Mouse (Mus musculus): ENCODE measurements around the gene Slc39a13.
A peak's percentile ranks its signal among the peaks of the same experiment; 100 is the strongest.
"Not testable (repeated sequence)": the region's sequence is repeated elsewhere in the genome, so short reads cannot be mapped to it uniquely, and the experiment has no call there.

The Slc39a13 gene

DNA sequence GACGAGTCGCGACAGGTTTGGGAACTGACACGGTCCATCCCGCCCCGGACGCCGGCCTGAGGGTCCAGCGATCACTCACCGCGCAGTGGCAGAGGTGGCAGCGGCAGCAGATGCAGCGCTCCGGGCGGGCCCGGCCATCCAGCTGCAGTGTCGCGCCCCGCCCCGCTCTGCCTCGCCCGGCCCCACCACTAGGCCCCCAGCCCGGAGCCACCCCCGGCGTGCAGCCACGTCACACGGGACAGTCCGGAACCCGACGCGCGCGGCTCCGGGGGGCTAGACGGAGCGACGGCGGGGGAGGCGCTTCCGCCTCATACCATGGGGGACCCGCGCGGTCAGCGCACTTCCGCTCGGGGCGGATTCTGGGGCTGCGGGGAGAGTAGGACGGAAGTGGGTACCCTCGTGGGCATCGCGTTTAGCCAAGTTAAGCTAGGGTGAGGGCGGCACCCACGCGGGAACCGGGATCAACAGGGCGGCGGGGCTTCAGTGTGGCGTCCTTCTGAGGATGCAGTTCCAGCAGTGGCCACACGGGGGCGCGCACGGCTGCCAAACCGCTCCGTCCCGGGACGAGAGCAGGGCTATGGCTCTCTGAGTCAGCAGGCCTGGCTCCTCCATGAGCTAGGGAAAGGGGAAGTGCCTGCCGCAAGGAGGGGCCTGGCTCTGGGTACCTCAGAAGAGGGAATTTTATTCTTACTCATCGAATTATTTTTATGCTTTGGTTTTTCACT is at the start of gene Slc39a13:
TSS of gene Slc39a13 (minus strand) at position 342 of the 725 bp plus-strand sequence.
- DNase-seq (ENCODE audit: low spot score): peak; percentile 95

DNA sequence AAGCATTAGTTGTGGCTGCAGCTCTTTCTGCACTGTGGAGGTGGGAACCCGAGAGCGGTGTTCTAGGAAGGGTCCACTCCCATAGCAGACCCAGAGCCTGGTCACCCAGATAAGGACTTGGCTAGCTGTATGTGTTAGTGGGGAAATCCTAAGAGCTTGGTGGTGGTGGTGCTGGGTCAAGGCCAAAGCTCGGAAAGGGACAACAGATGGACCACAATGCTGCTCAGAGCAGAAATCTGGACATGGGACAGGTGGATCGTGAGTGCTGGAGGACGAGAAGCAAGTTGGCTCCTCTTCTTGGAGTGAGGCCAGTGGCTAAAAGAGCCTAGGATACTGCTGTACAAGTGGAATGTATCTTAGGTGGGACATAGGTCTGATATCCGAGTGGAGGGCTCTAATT is 49.3 kb upstream of the Slc39a13 start:
- DNase-seq (ENCODE audit: low spot score): no peak

DNA sequence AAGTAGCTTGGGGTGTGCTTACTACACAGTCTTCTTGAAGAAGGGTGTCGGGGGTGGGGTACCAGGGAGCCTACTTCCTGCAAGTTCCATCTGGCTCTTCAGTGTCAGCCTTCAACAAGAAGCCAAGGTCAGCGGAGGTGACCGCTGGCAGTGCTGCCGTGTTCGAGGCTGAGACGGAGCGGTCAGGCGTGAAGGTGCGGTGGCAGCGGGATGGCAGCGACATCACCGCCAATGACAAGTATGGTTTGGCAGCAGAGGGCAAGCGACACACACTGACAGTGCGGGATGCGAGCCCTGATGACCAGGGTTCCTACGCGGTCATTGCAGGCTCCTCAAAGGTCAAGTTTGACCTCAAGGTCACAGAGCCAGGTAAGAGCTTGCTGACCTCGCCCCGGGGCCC is 48.8 kb upstream of the Slc39a13 start:
- no peak for DNase-seq (ENCODE audit: low spot score)

DNA sequence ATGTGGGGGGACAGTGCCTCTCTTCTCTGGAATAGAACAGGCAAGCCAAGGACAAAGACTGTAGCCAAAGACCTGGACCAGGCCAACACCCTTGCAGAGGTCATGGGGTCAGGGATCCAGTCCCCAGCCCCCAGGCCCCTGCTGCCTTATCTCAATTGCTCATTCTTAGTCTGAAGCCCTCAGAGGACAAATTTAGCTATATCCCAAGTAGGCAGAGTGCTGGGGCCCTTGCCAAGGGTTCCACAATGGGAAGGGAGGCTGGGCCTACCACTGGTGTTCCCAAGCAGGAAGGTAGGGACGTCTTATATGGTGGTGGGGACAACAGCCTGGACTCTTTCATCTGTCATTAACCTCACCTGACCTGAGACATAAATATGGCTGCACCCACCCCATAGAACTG is 48.4 kb upstream of the Slc39a13 start:
- no peak for DNase-seq (ENCODE audit: low spot score)

DNA sequence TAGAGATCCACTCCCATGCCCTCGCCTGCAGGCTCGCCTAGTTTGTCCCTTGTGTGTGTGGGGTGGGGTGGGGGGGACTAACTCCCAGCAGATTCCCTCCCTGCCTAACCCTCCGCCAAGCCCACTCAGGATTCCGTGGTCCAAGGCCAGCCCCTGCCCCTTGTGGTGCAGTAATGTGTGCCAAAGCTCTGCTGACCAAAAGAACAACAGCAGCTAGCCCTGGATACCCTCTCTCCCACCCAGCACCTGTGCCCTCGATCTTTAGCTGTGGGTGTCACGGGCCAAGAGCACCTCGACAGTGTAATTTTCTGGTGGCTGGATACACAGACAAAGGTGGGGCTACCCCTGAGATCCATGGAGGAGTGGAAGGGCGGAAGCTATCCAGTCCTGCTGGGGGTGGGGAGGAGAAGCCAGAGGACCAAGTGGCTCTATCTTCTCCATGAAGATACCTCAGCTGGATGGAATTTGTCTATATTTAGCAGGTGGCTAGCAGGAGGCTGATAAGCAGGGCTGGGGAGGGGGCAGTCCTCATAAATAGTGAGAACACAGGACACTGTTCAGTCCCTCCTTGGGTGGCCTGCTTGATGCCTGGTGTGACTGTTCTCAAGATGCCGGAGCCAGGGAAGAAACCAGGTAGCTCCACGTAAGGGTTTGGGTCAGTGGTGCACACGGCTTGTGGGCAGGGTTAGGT is 47.5 kb upstream of the Slc39a13 start, which contains the start of gene Mybpc3:
TSS of gene Mybpc3 (plus strand) at position 560 of the 691 bp plus-strand sequence.
- no peak for DNase-seq (ENCODE audit: low spot score)

DNA sequence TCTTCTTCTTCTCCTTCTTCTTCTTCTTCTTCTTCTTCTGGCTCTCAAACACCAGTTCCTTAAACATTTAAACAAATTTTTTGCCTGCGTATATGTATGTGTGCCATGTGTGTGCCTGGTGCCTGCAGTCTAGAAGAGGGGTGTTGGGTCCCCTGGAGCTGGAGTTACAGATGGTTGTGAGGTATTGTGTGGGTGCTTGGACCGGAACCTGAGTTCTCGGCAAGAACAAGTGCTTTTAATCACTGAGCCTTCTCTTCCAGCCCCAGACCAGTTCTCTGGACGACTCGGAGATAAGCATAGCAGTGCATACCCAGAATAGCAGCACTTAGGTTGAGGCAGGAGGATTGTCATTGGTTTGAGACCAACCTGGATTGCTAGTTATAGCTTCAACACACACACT is 46.6 kb upstream of the Slc39a13 start:
- no peak for DNase-seq (ENCODE audit: low spot score)

DNA sequence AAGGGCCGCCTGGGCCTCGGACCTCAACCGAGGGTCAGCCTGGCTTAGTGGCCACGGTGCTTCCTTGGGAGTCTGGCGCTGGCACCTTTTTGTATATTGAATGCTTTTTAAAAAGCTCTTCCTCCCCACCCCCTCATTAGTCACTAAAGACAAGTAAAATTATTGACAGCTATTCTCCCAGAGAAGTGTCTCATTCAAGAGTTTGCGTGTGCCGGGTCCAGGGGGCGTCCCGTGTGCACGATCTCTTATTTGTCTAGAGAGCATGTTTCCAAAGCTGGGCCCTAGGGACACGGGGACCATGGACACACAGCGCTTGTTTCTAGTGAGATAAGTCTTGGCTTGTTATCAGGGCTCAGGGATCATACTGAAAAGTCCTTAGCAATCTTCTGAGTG is 45.4 kb upstream of the Slc39a13 start:
- DNase-seq (ENCODE audit: low spot score): no peak

DNA sequence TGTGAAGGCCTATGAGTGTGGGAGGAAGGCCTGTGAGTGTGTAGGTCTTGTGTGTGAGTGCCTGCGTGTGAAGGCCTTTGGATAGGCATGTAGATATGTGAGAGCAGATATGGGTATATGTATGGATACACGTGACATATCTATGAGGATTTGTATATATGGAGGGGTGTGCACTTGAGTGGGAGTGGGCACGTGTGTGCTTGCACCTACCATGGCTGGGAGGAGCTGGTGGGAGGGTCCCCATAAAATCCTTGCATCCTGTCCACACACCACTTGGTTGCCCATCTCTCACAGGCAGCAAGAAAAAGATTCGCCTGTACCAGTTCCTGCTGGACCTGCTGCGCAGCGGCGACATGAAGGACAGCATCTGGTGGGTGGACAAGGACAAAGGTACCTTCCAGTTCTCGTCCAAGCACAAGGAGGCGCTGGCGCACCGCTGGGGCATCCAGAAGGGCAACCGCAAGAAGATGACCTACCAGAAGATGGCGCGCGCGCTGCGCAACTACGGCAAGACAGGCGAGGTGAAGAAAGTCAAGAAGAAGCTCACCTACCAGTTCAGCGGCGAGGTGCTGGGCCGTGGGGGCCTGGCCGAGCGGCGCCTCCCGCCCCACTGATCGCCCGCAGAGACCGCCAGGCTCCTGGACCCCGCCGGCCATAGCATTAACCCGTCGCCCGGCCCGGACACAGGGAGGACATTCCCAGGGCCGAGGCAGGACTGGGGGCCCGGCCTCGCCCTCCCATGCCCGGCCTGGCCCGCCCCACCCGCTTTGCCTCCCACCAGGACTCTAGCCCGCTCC is 44.8 kb upstream of the Slc39a13 start:
- peak; percentile 98 for DNase-seq (ENCODE audit: low spot score)

DNA sequence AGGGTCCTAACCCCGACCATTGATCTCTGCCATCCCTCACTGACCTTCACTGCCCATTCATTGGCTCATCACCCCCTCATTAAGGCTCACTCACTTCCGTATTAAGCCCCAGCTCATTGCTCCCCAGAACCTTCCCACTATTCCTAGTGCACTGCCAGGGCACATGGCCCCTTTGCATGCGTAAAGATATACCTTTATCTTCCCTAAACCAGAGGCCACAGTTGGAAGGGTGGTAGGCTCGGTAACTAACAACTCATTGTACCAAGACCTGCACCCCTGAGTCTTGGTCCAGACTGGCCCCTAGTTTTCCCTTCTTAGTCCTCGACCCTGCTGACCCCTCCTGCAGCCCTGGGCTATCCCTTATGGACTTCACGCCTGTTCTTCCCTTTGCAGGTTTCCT is 43.6 kb upstream of the Slc39a13 start:
- no peak for DNase-seq (ENCODE audit: low spot score)

DNA sequence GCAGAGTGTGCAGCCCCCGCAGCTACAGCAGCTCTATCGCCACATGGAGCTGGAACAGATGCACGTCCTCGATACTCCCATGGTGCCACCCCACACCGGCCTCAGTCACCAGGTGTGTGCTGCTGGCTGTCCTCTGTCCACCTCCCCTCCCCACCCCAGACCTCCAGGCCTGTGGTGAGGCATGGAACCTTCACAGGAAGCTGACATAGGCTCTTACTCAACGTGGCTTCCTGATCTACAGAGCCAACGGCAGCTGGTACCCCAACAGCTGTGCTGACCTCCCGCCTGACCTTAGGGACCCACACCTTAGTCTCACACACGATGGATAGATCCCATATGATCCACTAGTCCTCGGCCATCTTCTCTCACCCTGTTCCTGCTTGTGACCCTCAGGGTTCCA is 43.1 kb upstream of the Slc39a13 start:
- no peak for DNase-seq (ENCODE audit: low spot score)

DNA sequence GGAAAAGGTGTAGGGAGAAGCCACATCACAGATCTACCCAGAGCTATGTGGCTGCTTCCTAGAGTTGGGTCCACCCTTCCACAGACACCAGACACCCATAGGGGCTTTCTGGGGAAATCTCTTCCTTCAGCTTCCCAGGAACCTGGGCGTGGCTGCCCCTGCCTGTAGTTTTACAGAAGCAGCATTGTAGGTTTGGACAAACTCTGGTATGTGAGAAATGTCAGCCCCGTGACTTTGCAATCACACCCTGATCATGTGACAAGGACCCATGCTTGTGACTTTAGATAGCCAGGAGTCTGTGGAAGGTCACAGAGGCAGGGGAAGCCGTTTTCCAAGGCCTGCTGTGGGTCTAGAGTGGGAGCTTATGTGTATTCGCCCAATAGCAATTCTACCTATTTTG is 42.3 kb upstream of the Slc39a13 start:
- no peak for DNase-seq (ENCODE audit: low spot score)

DNA sequence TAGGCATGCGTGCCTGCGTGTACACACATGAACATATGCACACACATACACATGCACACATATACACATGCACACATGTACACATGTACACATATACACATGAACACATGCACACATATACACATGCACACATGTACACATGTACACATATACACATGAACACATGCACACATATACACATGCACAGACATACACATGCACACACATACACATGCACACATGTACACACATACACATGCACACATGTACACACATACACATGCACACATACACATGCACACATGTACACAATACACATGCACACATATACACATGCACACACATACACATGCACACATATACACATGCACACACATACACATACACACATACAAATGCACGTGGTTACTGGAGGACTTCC is 41.6 kb upstream of the Slc39a13 start:
- not testable (repeated sequence) for DNase-seq (ENCODE audit: low spot score)

DNA sequence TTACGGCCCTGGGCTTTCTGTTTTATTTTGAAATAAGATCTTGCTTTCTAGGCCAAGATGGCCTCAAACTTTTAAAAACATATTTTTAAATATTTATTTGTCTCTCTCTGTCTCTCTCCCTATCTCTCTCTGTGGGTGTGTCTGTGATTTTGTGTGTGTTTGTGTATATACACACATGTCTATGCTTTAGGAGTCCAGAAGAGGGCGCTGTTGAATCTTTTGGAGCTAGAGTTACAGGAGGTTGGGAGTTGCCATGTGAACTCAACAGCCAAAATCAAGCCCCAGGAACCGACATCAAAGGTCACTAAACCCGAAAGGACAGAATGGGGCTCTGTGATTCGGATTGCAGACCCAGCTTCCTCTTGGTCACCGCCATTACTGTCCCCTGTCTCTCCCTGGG is 40.2 kb upstream of the Slc39a13 start:
- DNase-seq (ENCODE audit: low spot score): no peak

DNA sequence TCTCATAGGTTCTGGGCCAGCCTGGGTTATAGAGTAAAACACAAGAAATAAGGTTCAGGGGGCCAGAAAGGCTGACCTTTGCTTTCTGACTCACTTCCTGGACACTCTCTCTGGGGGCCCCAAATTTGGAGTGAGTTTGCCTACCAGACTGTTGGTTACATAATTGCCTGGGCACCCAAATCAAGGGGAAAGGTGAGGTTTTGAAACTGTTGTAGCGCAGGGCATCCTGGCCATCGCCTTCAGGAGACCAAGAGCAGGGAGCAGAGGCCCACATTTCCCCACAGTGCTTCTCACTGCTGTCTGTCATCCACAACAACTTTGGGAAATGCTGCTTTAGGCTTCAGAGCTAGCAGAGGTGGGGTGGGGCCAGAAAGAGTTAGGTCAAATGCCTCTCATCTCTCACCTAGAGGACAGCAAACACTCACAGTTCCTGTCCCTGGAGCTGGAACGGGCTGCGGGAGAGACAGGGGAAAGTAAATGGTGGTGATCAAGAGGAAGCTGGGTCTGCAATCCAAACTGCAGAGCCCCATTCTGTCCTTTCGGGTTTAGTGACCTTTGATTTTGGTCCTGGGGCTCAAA is 39.7 kb upstream of the Slc39a13 start:
- no peak for DNase-seq (ENCODE audit: low spot score)

DNA sequence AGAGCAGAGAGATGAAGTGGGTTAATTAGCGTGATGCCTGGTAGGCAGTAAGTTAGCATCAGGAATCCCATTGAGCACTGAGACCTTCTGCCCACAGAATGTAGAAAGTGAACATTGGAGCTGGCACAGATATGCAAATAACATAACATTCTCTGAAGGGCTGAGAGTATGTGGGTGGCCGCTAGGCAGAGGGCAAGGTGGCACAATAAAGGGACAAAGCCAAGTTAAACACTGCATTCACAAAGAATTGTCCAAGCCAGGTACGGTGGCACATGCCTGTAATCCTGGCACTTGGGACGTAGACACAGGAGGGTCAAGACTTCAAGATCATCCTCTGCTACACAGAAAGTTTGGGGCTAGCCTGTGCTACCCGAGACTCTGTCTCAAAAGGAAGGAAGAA is 39.0 kb upstream of the Slc39a13 start:
- no peak for DNase-seq (ENCODE audit: low spot score)

DNA sequence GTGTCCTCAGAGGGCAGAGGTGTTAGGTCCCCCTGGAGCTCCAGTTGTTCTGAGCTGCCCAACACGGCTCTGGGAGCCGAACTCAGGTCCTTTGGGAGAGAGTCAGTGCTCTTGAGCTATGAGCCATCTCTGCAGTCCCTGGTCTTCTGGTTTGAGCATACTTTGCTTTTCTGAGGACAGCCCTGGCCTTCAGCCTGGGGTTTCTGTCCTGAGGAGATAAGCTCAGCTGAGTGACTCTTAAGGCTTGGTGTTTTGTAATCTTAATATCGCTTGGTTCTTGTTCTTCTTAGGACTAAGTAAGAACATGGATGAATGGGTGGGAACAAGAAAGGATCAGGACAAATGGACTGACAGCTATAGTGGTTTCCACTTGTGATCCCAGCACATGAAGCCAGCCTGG is 37.9 kb upstream of the Slc39a13 start:
- no peak for DNase-seq (ENCODE audit: low spot score)

DNA sequence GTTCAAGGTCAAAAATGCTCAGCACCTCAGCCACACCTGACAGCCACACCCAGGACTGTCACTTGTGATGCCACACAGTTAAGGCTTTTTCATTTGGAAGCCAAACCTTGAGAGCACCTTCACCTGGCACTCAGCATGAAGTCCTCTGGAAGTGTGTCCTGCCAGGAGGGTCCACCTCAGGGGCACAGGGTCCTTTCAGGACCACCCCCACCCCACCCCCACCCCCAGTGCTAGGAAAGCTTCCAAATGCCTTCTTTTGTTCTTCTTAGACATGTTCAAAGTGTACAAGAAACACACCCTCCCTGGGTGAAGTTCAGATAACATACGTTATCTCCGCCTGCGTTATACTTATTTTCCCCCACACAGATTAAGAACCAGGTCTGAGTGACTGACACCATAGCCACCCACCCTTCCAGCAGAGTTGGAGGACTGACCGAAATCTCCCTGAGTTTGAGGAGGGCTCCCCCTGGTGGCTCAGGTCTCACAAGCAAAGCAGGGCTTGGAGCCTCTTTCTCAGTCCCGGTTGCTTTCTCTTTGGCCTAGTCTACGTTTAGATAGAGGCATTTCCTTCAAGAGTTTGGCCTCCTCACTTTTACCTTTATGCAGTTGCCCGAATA is 31.0 kb upstream of the Slc39a13 start:
- DNase-seq (ENCODE audit: low spot score): peak; percentile 89

DNA sequence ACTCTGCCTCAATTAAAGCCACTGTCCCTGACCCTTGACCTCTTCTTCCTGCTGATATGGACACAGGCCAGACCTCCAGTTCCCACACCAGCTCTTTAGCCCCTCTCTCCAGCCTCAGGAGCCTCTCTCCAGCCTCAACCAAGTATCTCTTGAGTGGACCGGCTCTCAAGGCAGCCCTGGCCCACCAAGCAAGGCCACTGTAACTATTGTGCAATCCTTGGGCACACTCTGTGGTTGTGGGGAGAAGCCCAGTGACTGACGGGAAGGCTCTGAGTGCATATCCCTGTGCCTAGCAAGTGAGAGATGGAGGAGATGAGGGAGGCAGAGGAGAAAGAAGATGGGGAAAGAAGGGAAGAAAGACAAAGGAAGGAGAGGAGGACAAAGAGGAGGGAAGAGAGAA is 27.9 kb upstream of the Slc39a13 start:
- DNase-seq (ENCODE audit: low spot score): no peak

DNA sequence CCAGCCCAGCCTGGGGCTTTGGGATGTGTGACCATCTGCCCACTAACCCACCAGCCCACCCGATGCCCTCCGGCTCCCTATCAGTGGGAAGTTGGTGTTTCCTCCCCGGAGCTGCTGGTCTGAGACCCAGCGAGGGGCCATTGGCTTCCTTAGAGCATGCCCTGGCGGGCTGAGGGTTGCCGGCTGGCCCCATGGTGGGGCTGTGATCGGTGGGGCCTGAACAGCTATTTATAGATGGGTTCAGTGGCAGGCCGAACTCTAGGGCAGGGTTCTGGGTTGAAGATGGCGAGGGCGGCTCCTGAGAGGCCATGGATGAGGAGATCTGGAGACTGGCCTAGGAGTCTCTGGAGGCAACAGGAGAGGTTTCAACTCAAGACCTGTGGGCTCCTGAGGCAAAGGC is 26.8 kb upstream of the Slc39a13 start:
- no peak for DNase-seq (ENCODE audit: low spot score)

DNA sequence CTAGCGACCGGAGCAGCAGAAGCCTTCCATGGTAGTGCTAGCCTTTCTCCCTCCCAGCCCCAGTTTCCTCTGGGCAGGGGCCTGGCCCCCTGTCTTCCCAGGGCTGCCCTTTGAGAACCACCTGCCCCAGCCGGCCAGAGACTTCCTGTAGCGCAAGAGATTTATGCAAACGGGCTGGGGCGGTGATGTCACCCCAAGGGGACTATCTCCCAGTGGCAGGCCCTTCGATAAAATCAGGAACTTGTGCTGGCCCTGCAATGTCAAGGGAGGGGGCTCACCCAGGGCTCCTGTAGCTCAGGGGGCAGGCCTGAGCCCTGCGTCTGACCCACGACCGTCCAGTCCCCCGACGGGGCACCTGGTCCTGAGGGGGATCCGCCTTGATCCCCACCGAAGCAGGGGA is 26.3 kb upstream of the Slc39a13 start:
- DNase-seq (ENCODE audit: low spot score): no peak

DNA sequence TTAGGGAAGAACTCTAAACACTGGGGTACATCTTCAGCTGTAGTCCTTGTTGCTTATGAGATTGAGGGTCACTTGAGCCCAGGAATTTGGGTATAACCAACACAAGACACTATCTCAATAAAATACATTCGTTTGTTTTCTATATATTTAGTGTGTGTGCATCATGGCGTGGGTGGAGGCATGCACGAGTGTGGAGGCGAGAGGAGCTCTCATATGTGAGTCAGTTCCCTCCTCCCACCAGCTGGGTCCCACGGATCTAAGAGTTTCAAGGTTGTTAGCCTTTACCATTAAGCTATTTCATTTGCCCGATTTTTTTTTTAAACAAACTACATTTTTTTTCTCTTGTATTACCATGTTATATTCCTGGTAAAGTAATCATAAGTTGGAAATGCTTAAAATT is 20.6 kb upstream of the Slc39a13 start:
- DNase-seq (ENCODE audit: low spot score): no peak

DNA sequence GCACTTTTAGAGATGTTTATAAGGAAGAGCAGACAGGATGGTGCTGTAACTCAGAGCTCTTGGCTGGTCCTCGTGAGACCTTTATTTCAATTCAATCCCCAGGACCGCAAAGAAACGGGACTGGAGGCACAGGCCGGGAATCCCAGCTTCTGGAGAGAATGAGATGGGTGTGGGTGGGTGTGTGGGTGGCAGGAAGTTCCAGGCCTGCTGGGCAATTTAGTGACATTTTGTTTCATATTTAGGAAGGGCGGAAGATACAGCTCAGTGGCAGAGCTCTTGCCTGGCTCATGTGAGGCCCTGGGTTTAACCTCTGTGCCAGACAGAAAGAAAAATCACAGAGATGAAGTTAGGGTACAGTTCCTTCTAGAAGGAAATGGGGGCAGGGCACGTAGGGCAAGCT is 20.0 kb upstream of the Slc39a13 start:
- DNase-seq (ENCODE audit: low spot score): no peak
